Mouse (Mus musculus): Measurements from ENCODE around the gene Map3k20. TPM values are rescaled to one million over a fixed set of nuclear protein-coding genes. Genes with fewer than 3 reads are reported as not detected.
A peak's percentile ranks its signal among the peaks of the same experiment; 100 is the strongest.

Map3k20 gene
- polyA plus RNA-seq, 1 experiment from 2014 or later: 6.1 TPM

- 74% methylated on average over 4 of the region's 4 CpGs for WGBS
- no peak overlapping the region for H3K9ac ChIP-seq (replicated peaks; ENCODE audit: low read depth, low read length)
- peak overlapping the region; percentile 96; the same call in 1 of the 2 replicates for H3K4me2 ChIP-seq (ENCODE audit: low read depth, low read length)
- H3K4me1 ChIP-seq (ENCODE audit: control insufficient read depth, insufficient read depth, low read length): 0 out of 2 replicates have a peak, but pooled peaks cover 3% of the 10 kb centered on the region
- no peaks in the 10 kb centered on the region for H3K9me3 ChIP-seq (ENCODE audit: control insufficient read depth, low read length)
- no peaks in the 10 kb centered on the region for H3K36me3 ChIP-seq (ENCODE audit: control insufficient read depth, insufficient read depth, low read length)
- no peak for ATAC-seq (ENCODE audit: low read depth)
- no peak overlapping the region for H3K27ac ChIP-seq (ENCODE audit: low read depth, low read length)
- H3K27me3 ChIP-seq (ENCODE audit: control insufficient read depth, insufficient read depth, low read length): no peaks in the 10 kb centered on the region
- H3K4me3 ChIP-seq (ENCODE audit: low read depth, low read length): no peak overlapping the region
Measured at GRCm38 (mm10) chr2:72478176-72478575, 192.7 kb downstream of the Map3k20 start.

GRCm38 (mm10) chr2:72478921-72479320 is 193.5 kb downstream of the Map3k20 start:
- Histone ChIP-seq H3K36me3 (ENCODE audit: control insufficient read depth, insufficient read depth, low read length) (no peaks in the 10 kb centered on the region), H3K27ac (ENCODE audit: low read depth, low read length) (no peak overlapping the region), H3K27me3 (ENCODE audit: control insufficient read depth, insufficient read depth, low read length) (no peaks in the 10 kb centered on the region), H3K4me1 (ENCODE audit: control insufficient read depth, insufficient read depth, low read length) (0 out of 2 replicates have a peak, but pooled peaks cover 3% of the 10 kb centered on the region), H3K9me3 (ENCODE audit: control insufficient read depth, low read length) (no peaks in the 10 kb centered on the region), H3K4me3 (ENCODE audit: low read depth, low read length) (no peak overlapping the region), H3K4me2 (ENCODE audit: low read depth, low read length) (no peak overlapping the region), H3K9ac (replicated peaks; ENCODE audit: low read depth, low read length) (no peak overlapping the region)
- 53% methylated on average over 13 of the region's 13 CpGs for WGBS
- no peak for ATAC-seq (ENCODE audit: low read depth)

GRCm38 (mm10) chr2:72479818-72480217 is 194.4 kb downstream of the Map3k20 start:
- WGBS: 87% methylated on average over 9 of the region's 9 CpGs
- H3K9me3 ChIP-seq (ENCODE audit: control insufficient read depth, low read length): no peaks in the 10 kb centered on the region
- no peak for ATAC-seq (ENCODE audit: low read depth)

GRCm38 (mm10) chr2:72491650-72492049 is 206.2 kb downstream of the Map3k20 start:
- H3K27ac ChIP-seq (ENCODE audit: low read depth, low read length): no peak overlapping the region
- no peak overlapping the region for H3K9ac ChIP-seq (replicated peaks; ENCODE audit: low read depth, low read length)
- no peaks in the 10 kb centered on the region for H3K4me1 ChIP-seq (ENCODE audit: control insufficient read depth, insufficient read depth, low read length)
- no peaks in the 10 kb centered on the region for H3K9me3 ChIP-seq (ENCODE audit: control insufficient read depth, low read length)
- 47% methylated on average over 7 of the region's 7 CpGs for WGBS
- no peaks in the 10 kb centered on the region for H3K36me3 ChIP-seq (ENCODE audit: control insufficient read depth, insufficient read depth, low read length)
- ATAC-seq (ENCODE audit: low read depth): no peak
- H3K27me3 ChIP-seq (ENCODE audit: control insufficient read depth, insufficient read depth, low read length): no peaks in the 10 kb centered on the region
- H3K4me3 ChIP-seq (ENCODE audit: low read depth, low read length): no peak overlapping the region
- H3K4me2 ChIP-seq (ENCODE audit: low read depth, low read length): no peak overlapping the region

More at GRCm38 (mm10) chr2:72479818-72480217, 194.4 kb downstream of the Map3k20 start:
- H3K4me3 ChIP-seq (ENCODE audit: low read depth, low read length): no peak overlapping the region
- H3K4me2 ChIP-seq (ENCODE audit: low read depth, low read length): no peak overlapping the region
- no peaks in the 10 kb centered on the region for H3K36me3 ChIP-seq (ENCODE audit: control insufficient read depth, insufficient read depth, low read length)
- H3K9ac ChIP-seq (replicated peaks; ENCODE audit: low read depth, low read length): no peak overlapping the region
- H3K27me3 ChIP-seq (ENCODE audit: control insufficient read depth, insufficient read depth, low read length): no peaks in the 10 kb centered on the region
- H3K4me1 ChIP-seq (ENCODE audit: control insufficient read depth, insufficient read depth, low read length): 0 out of 2 replicates have a peak, but pooled peaks cover 3% of the 10 kb centered on the region
- H3K27ac ChIP-seq (ENCODE audit: low read depth, low read length): no peak overlapping the region

Other genes with a start within 250 kb of the Map3k20 start
- 12.8 and 15.5 TPM in 2 replicates for gene Cdca7, start 190.5 kb downstream of the Map3k20 start, polyA plus RNA-seq (2014; fragmentation: Nextera tagmentation; extraction: Ambion mirVana)